Mouse (Mus musculus) hindbrain, embryonic 10.5 days (tissue): ENCODE data around the gene Slc15a3. TPM values are rescaled to one million over a fixed set of nuclear protein-coding genes. Genes with fewer than 3 reads are reported as not detected.

Experiments used
- DNase-seq: peaks from one replicate; pipeline ENCODE4 v3.0.0-alpha.2; 2017; ENCODE audit warnings: low spot score
- H3K27ac ChIP-seq: fragments of 300-500 bp; sonication (generic); 2 replicates; pipeline ENCODE4 v1.5.1; 2016; ENCODE audit warnings: mild to moderate bottlenecking, moderate library complexity
- H3K27me3 ChIP-seq: fragments of 300-500 bp; sonication (generic); 2 replicates; pipeline ENCODE4 v1.6.1; 2016; ENCODE audit warnings: mild to moderate bottlenecking; ENCODE audit not compliant: poor library complexity, insufficient read depth, severe bottlenecking
- H3K36me3 ChIP-seq: fragments of 300-500 bp; sonication (generic); 2 replicates; pipeline ENCODE4 v1.6.1; 2016; ENCODE audit warnings: mild to moderate bottlenecking, moderate library complexity
- H3K4me1 ChIP-seq: fragments of 300-500 bp; sonication (generic); replicated peaks from 2 replicates; pipeline ENCODE4 v1.6.1; 2016; ENCODE audit warnings: mild to moderate bottlenecking
- H3K4me3 ChIP-seq: fragments of 300-500 bp; sonication (generic); 2 replicates; pipeline ENCODE4 v1.5.1; 2016; ENCODE audit warnings: mild to moderate bottlenecking, moderate library complexity
- H3K9me3 ChIP-seq: fragments of 300-500 bp; sonication (generic); 2 replicates; pipeline ENCODE4 v1.6.1; 2016; ENCODE audit warnings: mild to moderate bottlenecking, moderate library complexity
- WGBS: fragments of 180-500 bp; shearing (Covaris S2); methylation state at CpG from one replicate; pipeline ENCODE4 v1.1.7; 2016; 5-methylcytosine and 5-hydroxymethylcytosine counted together
- polyA plus RNA-seq: library from polyadenylated mRNA; unstranded; fragments of >200 nt; fragmentation: Nextera tagmentation; extraction: Ambion mirVana; gene quantifications from 2 replicates; pipeline ENCODE4 v1.2.1, GENCODE M21; 2016

Slc15a3 gene
- polyA plus RNA-seq, 1 experiment from 2014 or later, result 0.93 TPM

DNA sequence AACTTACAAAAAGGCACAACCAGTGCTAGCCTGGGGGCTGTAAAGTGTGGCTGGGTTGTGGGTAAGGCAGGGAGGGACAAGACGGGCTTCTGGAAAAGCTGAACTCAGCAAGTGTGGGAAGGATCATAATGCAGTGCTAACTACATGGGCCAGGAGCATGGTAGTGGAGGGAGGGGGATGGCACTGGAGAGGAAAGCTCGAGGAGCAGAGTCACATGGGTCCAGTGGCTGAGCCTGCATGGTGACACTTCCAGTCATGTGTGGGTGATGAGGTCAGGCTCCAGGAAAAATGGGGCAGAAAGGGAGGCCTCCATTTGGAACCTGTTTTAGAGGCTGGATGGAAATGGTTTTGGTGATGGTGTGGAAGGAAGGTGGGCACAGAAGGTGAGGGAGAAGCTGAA, 17.0 kb downstream of the Slc15a3 start:
- no peak for DNase-seq
- Histone ChIP-seq H3K27ac (no peak overlapping the region), H3K4me1 (peaks cover 17% of the 10 kb centered on the region; the same call in 1 of the 2 replicates), H3K27me3 (no peaks in the 10 kb centered on the region), H3K4me3 (no peak overlapping the region), H3K9me3 (no peaks in the 10 kb centered on the region), H3K36me3 (peaks cover 63% of the 10 kb centered on the region)
- 64% methylated on average over 2 of the region's 2 CpGs for WGBS

GRCm38 (mm10) chr19:10860072-10860497, 20.6 kb downstream of the Slc15a3 start:
- H3K4me3 ChIP-seq, result no peak overlapping the region
- DNase-seq, result no peak
- H3K27ac ChIP-seq, result no peak overlapping the region
- peaks cover 17% of the 10 kb centered on the region; the same call in 1 of the 2 replicates for H3K4me1 ChIP-seq
- 47% methylated on average over 22 of the region's 22 CpGs for WGBS
- H3K9me3 ChIP-seq, result no peaks in the 10 kb centered on the region
- no peaks in the 10 kb centered on the region for H3K27me3 ChIP-seq
- peaks cover 99% of the 10 kb centered on the region for H3K36me3 ChIP-seq

GRCm38 (mm10) chr19:10866351-10866750, 26.8 kb downstream of the Slc15a3 start:
- Histone ChIP-seq H3K4me3 (no peak overlapping the region), H3K36me3 (peaks cover 70% of the 10 kb centered on the region), H3K27ac (no peak overlapping the region), H3K27me3 (peaks cover 7% of the 10 kb centered on the region; the same call in 1 of the 2 replicates), H3K4me1 (peaks cover 49% of the 10 kb centered on the region), H3K9me3 (no peaks in the 10 kb centered on the region)
- DNase-seq, result no peak
- 94% methylated on average over 13 of the region's 13 CpGs for WGBS

- WGBS, result 40% methylated on average over 5 of the region's 5 CpGs
- peaks cover 7% of the 10 kb centered on the region; the same call in 1 of the 2 replicates for H3K27me3 ChIP-seq
- H3K36me3 ChIP-seq, result peaks cover 70% of the 10 kb centered on the region
- DNase-seq, result no peak
- no peaks in the 10 kb centered on the region for H3K9me3 ChIP-seq
- peaks cover 51% of the 10 kb centered on the region for H3K4me1 ChIP-seq
- H3K27ac ChIP-seq, result peak overlapping the region; percentile 99
- H3K4me3 ChIP-seq, result peak overlapping the region; percentile 85
Measured at GRCm38 (mm10) chr19:10867946-10868622, 28.6 kb downstream of the Slc15a3 start.

- H3K36me3 ChIP-seq, result peaks cover 70% of the 10 kb centered on the region
- under 1% methylated on average over 17 of the region's 17 CpGs for WGBS
- H3K27ac ChIP-seq, result peak overlapping the region; percentile 99
- no peak for DNase-seq
- H3K4me3 ChIP-seq, result peak overlapping the region; percentile 85
- H3K4me1 ChIP-seq, result peaks cover 51% of the 10 kb centered on the region
- peaks cover 7% of the 10 kb centered on the region; the same call in 1 of the 2 replicates for H3K27me3 ChIP-seq
- H3K9me3 ChIP-seq, result no peaks in the 10 kb centered on the region
Measured at GRCm38 (mm10) chr19:10868623-10869141, 29.2 kb downstream of the Slc15a3 start.

DNA sequence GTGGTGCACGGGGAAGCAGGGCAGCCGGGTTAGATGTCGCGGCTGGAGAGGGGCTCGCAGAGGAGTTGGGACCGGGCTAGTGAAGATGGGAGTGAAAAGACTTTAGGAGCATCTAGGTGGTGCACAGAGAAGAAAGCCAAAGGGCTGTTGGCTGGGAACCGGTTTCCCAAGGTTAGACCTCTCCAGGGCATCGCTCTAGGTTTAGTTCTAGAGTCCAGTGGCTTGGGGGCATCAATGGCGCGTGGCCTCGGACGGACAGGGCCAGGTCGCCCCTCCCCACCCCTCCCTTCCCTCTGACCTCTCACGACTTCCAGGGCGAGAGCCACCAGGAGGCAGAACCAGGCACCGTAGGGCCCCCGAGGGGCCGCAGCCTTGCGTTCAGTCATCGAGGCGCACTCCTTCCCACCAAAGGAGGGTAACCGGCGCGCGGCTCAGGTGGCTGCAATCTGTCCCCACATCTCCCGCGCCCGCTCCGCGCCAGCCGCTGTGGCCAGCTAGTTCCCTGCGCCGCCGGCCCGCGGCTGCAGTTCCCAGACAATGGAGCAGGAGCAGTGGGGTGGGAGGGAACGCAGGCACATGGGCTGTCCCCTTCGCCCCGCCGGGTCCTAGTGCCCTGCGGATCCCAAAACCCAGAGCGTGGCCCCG, 29.8 kb downstream of the Slc15a3 start:
- H3K4me1 ChIP-seq, result peaks cover 51% of the 10 kb centered on the region
- peak overlapping the region; percentile 85 for H3K4me3 ChIP-seq
- no peaks in the 10 kb centered on the region for H3K9me3 ChIP-seq
- peaks cover 7% of the 10 kb centered on the region; the same call in 1 of the 2 replicates for H3K27me3 ChIP-seq
- peak overlapping the region; percentile 99 for H3K27ac ChIP-seq
- H3K36me3 ChIP-seq, result peaks cover 70% of the 10 kb centered on the region
- WGBS, result under 1% methylated on average over 43 of the region's 43 CpGs
- peak; percentile 91 for DNase-seq

DNA sequence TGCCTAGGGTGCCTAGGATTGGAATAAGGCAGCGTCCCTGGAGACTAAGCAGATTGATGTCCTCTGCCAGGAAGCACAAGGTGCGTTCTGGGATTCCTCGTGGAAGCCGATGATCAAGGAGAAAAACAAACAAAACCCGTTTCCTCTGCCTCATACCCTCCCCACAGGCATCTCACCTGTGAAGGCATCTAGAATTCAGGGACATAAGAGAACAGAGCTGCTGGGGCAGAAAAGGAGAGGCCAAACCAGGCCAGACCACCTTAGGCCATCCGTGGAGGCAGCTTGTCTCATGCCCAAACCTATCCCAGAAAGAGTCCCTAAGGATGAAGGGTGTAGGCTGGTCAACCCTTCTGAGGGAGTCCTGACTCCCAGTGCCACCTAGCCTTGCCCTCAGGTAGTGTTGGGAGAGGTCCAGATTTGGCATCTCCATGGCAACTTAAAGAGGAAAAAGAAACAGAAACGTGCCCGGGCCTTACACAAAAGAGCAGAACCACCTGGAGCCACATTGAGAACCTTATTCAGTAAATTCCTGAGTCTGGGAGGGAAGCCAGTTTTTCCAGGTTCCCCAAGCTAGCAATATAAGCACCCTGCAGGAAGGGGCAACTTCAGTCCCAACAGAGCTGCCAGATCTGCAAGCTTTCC, 30.5 kb downstream of the Slc15a3 start, which contains the start of gene Tmem132a:
Tmem132a (minus strand) TSS at position 55 of the 642 bp plus-strand sequence.
- Histone ChIP-seq H3K4me3 (peak within 1 kb of the TSS; percentile 85), H3K9me3 (no peaks in the 10 kb centered on the region), H3K4me1 (peaks cover 51% of the 10 kb centered on the region), H3K27ac (peak within 1 kb of the TSS; percentile 99), H3K27me3 (peaks cover 7% of the 10 kb centered on the region; the same call in 1 of the 2 replicates), H3K36me3 (peaks cover 65% of the 10 kb centered on the region)
- WGBS, result 5% methylated on average over 8 of the region's 8 CpGs
- DNase-seq, result no peak

GRCm38 (mm10) chr19:10870676-10871075, 31.1 kb downstream of the Slc15a3 start:
- Histone ChIP-seq H3K36me3 (peaks cover 59% of the 10 kb centered on the region), H3K9me3 (no peaks in the 10 kb centered on the region), H3K27ac (no peak overlapping the region), H3K27me3 (peaks cover 7% of the 10 kb centered on the region; the same call in 1 of the 2 replicates), H3K4me3 (no peak overlapping the region), H3K4me1 (peaks cover 51% of the 10 kb centered on the region)
- no peak for DNase-seq
- WGBS, result 84% methylated on average over 3 of the region's 3 CpGs

DNA sequence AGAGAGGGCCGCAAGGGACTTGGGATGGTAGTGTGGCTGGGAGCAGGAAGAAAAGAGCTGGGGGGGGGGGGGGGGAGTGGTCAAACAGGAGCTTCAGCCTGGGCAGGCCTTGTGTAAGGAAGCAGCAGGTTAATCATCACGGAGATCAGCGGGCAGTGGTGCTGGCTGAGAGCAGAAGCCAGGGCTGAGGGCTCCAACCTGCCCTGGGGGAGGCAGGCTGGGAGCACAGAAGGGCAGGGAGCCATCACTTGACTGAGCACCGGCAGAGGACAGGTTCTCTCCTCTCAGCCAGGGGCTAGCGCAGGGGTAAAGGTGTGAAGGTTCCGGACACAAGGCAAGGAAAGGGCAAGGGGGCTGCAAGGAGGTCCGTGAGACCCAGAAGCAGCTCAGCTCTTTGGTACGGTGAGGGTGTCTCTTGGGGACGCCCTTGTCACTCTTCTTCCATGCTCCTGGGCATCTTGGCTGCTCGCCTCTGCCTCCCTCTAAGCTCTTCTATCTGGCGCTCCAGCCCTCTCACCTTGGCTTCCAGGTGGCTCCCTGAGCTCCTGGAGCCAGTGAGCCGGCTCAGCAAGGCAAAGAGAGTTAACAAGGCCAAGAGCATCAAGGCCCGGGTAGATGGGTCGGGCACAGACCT, 31.9 kb downstream of the Slc15a3 start:
- no peak overlapping the region for H3K27ac ChIP-seq
- 77% methylated on average over 14 of the region's 14 CpGs for WGBS
- no peaks in the 10 kb centered on the region for H3K9me3 ChIP-seq
- H3K36me3 ChIP-seq, result peaks cover 51% of the 10 kb centered on the region
- no peak overlapping the region for H3K4me3 ChIP-seq
- DNase-seq, result no peak
- H3K4me1 ChIP-seq, result peaks cover 50% of the 10 kb centered on the region
- H3K27me3 ChIP-seq, result peaks cover 7% of the 10 kb centered on the region; the same call in 1 of the 2 replicates

DNA sequence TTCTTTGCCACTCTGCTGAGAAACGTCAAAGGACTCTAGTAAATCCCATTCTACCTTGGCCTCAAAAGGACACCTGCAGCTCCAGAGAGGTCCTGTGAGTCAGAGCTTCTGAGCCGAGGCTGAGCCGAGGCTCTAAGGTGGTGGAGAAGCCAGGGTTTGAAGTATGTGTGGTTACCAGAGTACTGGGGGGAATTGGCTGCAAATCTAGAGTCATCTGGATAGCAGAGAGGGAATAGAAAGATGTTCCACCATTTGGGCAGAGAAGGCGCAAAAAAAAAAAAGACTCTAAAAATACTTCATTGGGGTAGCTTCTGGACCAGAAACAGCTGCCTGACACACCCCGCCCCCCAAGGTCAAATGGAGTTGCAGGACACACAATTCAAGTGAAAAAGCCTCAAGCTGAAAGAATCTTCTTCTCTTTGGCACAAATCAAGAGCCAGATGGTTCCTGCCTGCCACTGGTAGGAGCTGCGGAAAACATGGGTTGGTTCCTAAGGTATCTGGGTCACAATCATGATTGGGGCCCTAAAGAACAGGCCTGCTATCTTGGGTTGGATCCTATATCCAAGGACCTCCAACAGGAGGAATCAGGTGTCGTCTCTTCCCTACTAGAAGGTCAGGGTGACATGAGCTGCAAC, 38.8 kb downstream of the Slc15a3 start:
- peaks cover 30% of the 10 kb centered on the region for H3K4me1 ChIP-seq
- no peak overlapping the region for H3K4me3 ChIP-seq
- 93% methylated on average over 7 of the region's 7 CpGs for whole genome bisulfite sequencing
- H3K36me3 ChIP-seq, result peaks cover 30% of the 10 kb centered on the region
- H3K27me3 ChIP-seq, result no peaks in the 10 kb centered on the region
- H3K9me3 ChIP-seq, result no peaks in the 10 kb centered on the region
- DNase-seq, result no peak
- no peak overlapping the region for H3K27ac ChIP-seq

GRCm38 (mm10) chr19:10880085-10880974, 40.8 kb downstream of the Slc15a3 start:
- 43% methylated on average over 7 of the region's 7 CpGs for WGBS
- peak overlapping the region; percentile 97 for H3K27ac ChIP-seq
- peaks cover 17% of the 10 kb centered on the region for H3K36me3 ChIP-seq
- no peak for DNase-seq
- H3K4me1 ChIP-seq, result peaks cover 30% of the 10 kb centered on the region
- peak overlapping the region; percentile 66 for H3K4me3 ChIP-seq
- H3K9me3 ChIP-seq, result 0 out of 2 replicates have a peak, but pooled peaks cover 4% of the 10 kb centered on the region
- H3K27me3 ChIP-seq, result no peaks in the 10 kb centered on the region
